Mouse (Mus musculus) hindbrain, embryonic 14.5 days (tissue): Measurements from ENCODE around the gene Men1. TPM values are rescaled to one million over a fixed set of nuclear protein-coding genes. Genes with fewer than 3 reads are reported as not detected.

Source experiments
- ATAC-seq: fragments of 200-750 bp; cut with Nextera tagmentation; 2 replicates; pipeline ENCODE4 v1.8.0; 2017; ENCODE audit warnings: moderate number of reproducible peaks, mild to moderate bottlenecking, moderate TSS enrichment, moderate library complexity; ENCODE audit not compliant: low FRiP score
- DNase-seq: peaks from one replicate; pipeline ENCODE4 v3.0.0-alpha.2; 2015; ENCODE audit warnings: low spot score
- H3K27ac ChIP-seq: fragments of 300-500 bp; sonication (generic); 2 replicates; pipeline ENCODE4 v1.5.1; 2014; ENCODE audit warnings: mild to moderate bottlenecking, moderate library complexity
- H3K27me3 ChIP-seq: fragments of 300-500 bp; sonication (generic); 2 replicates; pipeline ENCODE4 v1.6.1; 2014; ENCODE audit warnings: mild to moderate bottlenecking, low read length, mixed read lengths; ENCODE audit not compliant: control insufficient read depth, insufficient read depth
- H3K36me3 ChIP-seq: fragments of 300-500 bp; sonication (generic); replicated peaks from 2 replicates; pipeline ENCODE4 v1.6.1; 2014; ENCODE audit not compliant: control insufficient read depth, insufficient read depth
- H3K4me1 ChIP-seq: fragments of 300-500 bp; sonication (generic); replicated peaks from 2 replicates; pipeline ENCODE4 v1.6.1; 2014; ENCODE audit warnings: antibody characterized with exemption, low read length, mixed read lengths; ENCODE audit not compliant: control insufficient read depth, insufficient read depth
- H3K4me2 ChIP-seq: fragments of 300-500 bp; sonication (generic); replicated peaks from 2 replicates; pipeline ENCODE4 v1.6.1; 2014; ENCODE audit warnings: mild to moderate bottlenecking, moderate library complexity
- H3K4me3 ChIP-seq: fragments of 300-500 bp; sonication (generic); replicated peaks from 2 replicates; pipeline ENCODE4 v1.5.1; 2014; ENCODE audit warnings: mild to moderate bottlenecking, low read length
- H3K9ac ChIP-seq: fragments of 300-500 bp; sonication (generic); 2 replicates; pipeline ENCODE4 v1.6.1; 2014
- H3K9me3 ChIP-seq: fragments of 300-500 bp; sonication (generic); 2 replicates; pipeline ENCODE4 v1.6.1; 2016; ENCODE audit warnings: low read length; ENCODE audit not compliant: control insufficient read depth
- WGBS: fragments of 180-500 bp; shearing (Covaris S2); extraction: QIAGEN DNeasy Blood & Tissue Kit; methylation state at CpG from one replicate; pipeline ENCODE4 v1.1.7; 2014; 5-methylcytosine and 5-hydroxymethylcytosine counted together
- polyA plus RNA-seq: library from polyadenylated mRNA; unstranded; fragments of >200 nt; fragmentation: Nextera tagmentation; extraction: Ambion mirVana; gene quantifications from 2 replicates; pipeline ENCODE4 v1.2.1, GENCODE M21; 2014

Gene Men1
- polyA plus RNA-seq, 1 experiment from 2014 or later, result 46.7 TPM

DNA sequence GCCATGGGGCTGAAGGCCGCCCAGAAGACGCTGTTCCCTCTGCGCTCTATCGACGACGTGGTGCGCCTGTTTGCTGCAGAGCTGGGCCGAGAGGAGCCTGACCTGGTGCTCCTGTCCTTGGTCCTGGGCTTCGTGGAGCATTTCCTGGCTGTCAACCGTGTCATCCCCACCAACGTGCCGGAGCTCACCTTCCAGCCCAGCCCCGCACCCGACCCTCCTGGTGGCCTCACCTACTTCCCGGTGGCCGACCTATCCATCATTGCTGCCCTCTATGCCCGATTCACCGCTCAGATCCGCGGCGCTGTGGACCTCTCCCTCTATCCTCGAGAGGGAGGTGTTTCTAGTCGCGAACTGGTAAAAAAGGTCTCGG is 664 bp downstream of the Men1 start:
- WGBS, result under 1% methylated on average over 25 of the region's 25 CpGs

DNA sequence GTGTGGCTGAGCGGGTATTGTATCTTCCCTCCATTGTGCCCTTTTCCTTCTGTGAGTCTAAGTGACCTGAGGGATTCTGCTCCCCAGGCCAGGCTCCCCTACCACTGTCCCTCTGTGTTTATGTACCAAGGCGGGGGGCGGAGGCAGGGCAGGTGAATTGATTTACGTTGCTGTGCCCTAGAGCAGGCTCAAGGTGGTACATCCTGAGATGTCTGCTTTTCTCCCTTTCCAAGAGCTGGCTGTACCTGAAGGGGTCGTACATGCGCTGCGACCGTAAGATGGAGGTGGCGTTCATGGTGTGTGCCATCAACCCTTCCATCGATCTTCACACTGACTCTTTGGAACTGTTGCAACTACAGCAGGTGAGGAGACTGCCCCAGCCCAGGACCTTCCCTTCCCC is 2.1 kb downstream of the Men1 start:
- peaks cover 27% of the 10 kb centered on the region for H3K4me1 ChIP-seq
- H3K9ac ChIP-seq, result 0 out of 2 replicates have a peak overlapping the region, but pooled peaks have one; percentile 82
- ATAC-seq, result no peak
- no peak overlapping the region for H3K27ac ChIP-seq
- no peaks in the 10 kb centered on the region for H3K9me3 ChIP-seq
- peak overlapping the region; percentile 88 for H3K4me2 ChIP-seq
- no peaks in the 10 kb centered on the region for H3K27me3 ChIP-seq
- peaks cover 39% of the 10 kb centered on the region for H3K36me3 ChIP-seq
- no peak for DNase-seq
- 93% methylated on average over 10 of the region's 10 CpGs for WGBS
- peak overlapping the region; percentile 67 for H3K4me3 ChIP-seq

More for the DNA sequence above, 664 bp downstream of the Men1 start:
- H3K4me1 ChIP-seq, result peaks cover 20% of the 10 kb centered on the region
- H3K27me3 ChIP-seq, result no peaks in the 10 kb centered on the region
- peak overlapping the region; percentile 82 for H3K9ac ChIP-seq
- no peaks in the 10 kb centered on the region for H3K9me3 ChIP-seq
- 0 out of 2 replicates have a peak, but pooled peaks have one; percentile 1 for ATAC-seq
- DNase-seq, result no peak
- peak overlapping the region; percentile 67 for H3K4me3 ChIP-seq
- peak overlapping the region; percentile 72 for H3K27ac ChIP-seq
- H3K4me2 ChIP-seq, result peak overlapping the region; percentile 88
- peaks cover 38% of the 10 kb centered on the region for H3K36me3 ChIP-seq

DNA sequence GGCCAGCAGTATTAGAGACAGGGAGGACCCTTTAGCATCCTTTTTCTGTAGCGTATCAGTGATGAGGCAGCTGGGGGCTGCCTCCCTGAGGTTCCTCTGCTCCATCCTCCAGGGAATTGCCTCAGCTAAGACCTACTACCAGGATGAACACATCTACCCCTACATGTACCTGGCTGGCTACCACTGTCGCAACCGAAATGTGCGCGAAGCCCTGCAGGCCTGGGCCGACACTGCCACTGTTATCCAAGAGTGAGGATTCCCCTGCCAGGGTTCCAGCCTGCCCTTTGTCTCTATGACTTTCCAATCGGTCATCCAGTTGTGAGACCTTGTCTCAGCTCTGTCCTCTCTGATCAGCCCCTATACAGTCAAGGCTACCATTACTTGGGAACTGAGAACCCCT is 3.4 kb downstream of the Men1 start:
- Histone ChIP-seq H3K9ac (no peak overlapping the region), H3K27ac (no peak overlapping the region), H3K36me3 (peaks cover 48% of the 10 kb centered on the region), H3K4me1 (peaks cover 26% of the 10 kb centered on the region), H3K4me2 (no peak overlapping the region), H3K27me3 (no peaks in the 10 kb centered on the region), H3K4me3 (no peak overlapping the region), H3K9me3 (no peaks in the 10 kb centered on the region)
- ATAC-seq (no peak), DNase-seq (no peak)
- WGBS, result 98% methylated on average over 7 of the region's 7 CpGs

DNA sequence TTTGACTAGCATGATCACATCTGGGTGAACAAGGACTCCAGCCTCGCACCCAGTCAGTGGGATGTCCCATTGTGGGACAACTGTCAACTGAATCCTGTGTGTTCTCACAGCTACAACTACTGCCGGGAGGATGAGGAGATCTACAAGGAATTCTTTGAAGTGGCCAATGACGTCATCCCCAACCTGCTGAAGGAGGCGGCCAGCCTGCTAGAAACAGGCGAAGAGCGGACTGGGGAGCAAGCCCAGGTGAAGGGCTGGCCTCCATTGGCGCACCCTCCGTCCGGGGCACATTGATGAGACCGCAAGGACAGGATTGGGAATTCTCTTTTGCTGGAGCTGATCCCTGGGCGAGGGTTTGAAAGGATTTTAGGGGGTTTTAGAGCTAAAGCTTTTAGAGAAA is 3.9 kb downstream of the Men1 start:
- H3K36me3 ChIP-seq, result peaks cover 51% of the 10 kb centered on the region
- WGBS, result 93% methylated on average over 11 of the region's 11 CpGs
- H3K4me2 ChIP-seq, result no peak overlapping the region
- ATAC-seq (no peak), DNase-seq (no peak)
- H3K9me3 ChIP-seq, result no peaks in the 10 kb centered on the region
- no peak overlapping the region for H3K9ac ChIP-seq
- H3K4me3 ChIP-seq, result no peak overlapping the region
- no peaks in the 10 kb centered on the region for H3K27me3 ChIP-seq
- H3K4me1 ChIP-seq, result peaks cover 26% of the 10 kb centered on the region
- no peak overlapping the region for H3K27ac ChIP-seq

DNA sequence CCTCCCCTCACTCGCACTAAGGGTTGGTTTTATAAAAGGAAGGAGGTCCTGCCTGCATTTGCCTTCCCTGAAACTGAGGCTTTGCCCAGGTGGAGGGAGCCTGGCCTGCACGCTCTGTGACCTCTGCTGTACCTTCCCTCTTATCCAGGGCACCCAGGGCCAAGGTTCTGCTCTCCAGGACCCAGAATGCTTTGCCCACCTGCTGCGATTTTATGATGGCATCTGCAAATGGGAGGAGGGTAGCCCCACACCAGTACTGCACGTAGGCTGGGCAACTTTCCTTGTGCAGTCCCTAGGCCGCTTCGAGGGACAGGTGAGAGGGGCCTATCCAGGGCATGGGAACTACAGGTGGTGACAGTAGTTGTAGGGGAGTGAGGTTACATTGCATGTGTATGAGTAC is 4.4 kb downstream of the Men1 start:
- H3K27ac ChIP-seq, result no peak overlapping the region

DNA sequence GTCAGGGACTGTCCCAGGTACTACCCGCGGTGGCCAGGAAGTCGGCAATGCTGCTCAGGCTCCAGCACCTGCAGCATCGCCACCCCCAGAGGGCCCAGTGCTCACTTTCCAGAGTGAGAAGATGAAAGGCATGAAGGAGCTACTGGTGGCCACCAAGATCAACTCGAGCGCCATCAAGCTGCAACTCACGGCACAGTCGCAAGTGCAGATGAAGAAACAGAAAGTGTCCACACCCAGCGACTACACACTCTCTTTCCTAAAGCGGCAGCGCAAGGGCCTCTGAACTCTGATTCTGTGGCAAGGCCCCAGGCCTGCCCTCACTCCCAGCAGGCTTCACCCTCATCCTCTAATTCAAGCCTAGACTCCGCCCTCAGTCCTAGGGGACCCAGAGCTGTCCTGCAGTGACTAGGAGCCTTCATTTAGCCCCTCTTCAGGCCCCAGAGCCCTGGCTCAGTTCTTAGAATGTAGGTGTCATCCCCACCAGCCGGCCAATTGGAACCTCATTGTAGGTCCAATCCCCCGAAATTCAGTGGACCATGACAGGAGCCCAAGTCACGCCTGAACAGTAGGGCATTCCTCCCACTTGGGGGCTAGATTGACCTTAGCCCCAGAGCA is 5.2 kb downstream of the Men1 start:
- no peak for DNase-seq
- Histone ChIP-seq H3K4me1 (peaks cover 26% of the 10 kb centered on the region), H3K9ac (no peak overlapping the region), H3K27ac (no peak overlapping the region), H3K4me2 (peak overlapping the region; percentile 83), H3K9me3 (no peaks in the 10 kb centered on the region), H3K36me3 (peaks cover 64% of the 10 kb centered on the region), H3K4me3 (no peak overlapping the region), H3K27me3 (no peaks in the 10 kb centered on the region)
- 66% methylated on average over 15 of the region's 15 CpGs for WGBS
- no peak for ATAC-seq

More for the DNA sequence above, 4.4 kb downstream of the Men1 start:
- H3K4me2 ChIP-seq, result no peak overlapping the region
- H3K27me3 ChIP-seq, result no peaks in the 10 kb centered on the region
- WGBS, result 97% methylated on average over 6 of the region's 6 CpGs
- ATAC-seq, result no peak
- no peaks in the 10 kb centered on the region for H3K9me3 ChIP-seq
- H3K9ac ChIP-seq, result no peak overlapping the region
- peaks cover 26% of the 10 kb centered on the region for H3K4me1 ChIP-seq
- H3K36me3 ChIP-seq, result peaks cover 56% of the 10 kb centered on the region
- no peak overlapping the region for H3K4me3 ChIP-seq
- no peak for DNase-seq

DNA sequence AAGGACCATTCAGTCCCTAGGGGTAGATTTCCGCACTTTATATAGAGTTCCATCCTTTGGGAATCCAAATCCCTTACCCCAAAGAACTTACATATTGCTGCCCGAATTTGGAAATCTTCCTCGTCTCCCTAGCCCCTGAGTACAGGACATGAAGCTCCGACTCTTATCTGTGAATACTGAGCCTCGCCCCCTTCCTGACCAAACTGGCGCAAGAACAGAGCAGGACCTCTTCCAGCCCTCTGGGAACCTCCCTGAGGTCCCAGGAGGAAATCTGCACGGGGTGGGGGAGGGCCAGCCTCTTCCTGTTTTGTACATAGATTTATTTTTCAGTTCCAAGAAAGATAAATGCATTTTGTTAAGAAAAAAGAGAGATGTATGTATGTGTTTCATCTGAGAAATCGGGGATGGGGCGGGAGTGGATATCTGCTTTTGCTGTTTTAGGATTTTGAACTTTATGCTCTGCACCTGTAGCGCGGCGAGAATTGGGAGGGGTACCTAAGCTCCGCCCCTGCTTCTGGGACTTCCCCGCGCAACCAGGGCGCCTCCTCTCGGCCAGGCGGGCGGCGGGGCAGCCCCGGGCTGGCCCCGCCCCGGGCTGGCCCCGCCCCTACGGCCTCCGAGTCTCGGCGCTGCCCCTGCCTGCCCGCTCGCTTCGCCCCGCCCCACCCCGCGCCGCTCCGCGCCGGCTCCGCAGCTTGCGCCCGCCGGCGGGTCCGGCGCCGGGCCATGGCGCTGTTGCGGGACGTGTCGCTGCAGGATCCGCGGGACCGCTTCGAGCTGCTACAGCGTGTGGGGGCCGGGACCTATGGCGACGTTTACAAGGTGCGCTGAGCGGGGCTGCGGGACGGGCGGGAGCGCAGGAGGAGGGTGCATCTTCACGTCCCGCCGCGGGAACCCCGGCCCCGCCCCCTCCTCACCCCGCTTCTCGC is 6.0 kb downstream of the Men1 start, which contains the start of gene Map4k2:
Gene Map4k2 (plus strand): TSS at position 612 of the 929 bp plus-strand sequence.
- peaks cover 72% of the 10 kb centered on the region for H3K36me3 ChIP-seq
- peak within 1 kb of the TSS; percentile 55 for H3K4me3 ChIP-seq
- peak within 1 kb of the TSS; percentile 83 for H3K4me2 ChIP-seq
- peak within 1 kb of the TSS; percentile 62 for H3K9ac ChIP-seq
- peak; percentile 69 for ATAC-seq
- peak; percentile 69 for DNase-seq
- H3K27me3 ChIP-seq, result no peaks in the 10 kb centered on the region
- no peaks in the 10 kb centered on the region for H3K9me3 ChIP-seq
- WGBS, result 19% methylated on average over 26 of the region's 72 CpGs
- no peak within 1 kb of the TSS for H3K27ac ChIP-seq
- H3K4me1 ChIP-seq, result peaks cover 23% of the 10 kb centered on the region

DNA sequence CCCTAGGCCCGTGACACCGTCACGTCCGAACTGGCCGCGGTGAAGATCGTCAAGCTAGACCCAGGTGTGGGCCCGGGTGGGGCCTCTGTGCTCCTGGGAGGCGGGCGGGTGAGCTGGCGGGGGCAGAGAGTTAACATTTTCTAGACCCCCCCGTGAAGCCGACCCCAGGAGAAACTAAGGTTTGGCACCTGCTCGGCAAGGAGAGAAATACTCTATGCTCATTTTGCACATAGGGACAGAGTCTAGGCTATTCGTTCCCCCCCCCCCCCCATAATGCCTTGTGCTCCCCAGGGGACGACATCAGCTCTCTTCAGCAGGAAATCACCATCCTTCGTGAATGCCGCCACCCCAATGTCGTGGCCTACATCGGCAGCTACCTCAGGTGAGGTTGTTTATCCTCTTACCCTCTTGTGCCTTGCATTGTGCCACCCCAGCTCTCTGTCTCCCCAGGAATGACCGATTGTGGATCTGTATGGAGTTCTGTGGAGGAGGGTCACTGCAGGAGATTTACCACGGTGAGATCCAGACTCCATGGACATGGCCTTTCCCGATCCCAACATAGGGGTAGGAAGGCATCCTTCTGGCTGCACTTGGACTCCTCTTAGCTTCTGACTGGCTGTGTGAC is 6.8 kb downstream of the Men1 start:
- peaks cover 80% of the 10 kb centered on the region for H3K36me3 ChIP-seq
- no peak for ATAC-seq
- H3K4me2 ChIP-seq, result peak overlapping the region; percentile 83
- no peak overlapping the region for H3K27ac ChIP-seq
- no peaks in the 10 kb centered on the region for H3K9me3 ChIP-seq
- H3K27me3 ChIP-seq, result no peaks in the 10 kb centered on the region
- WGBS, result 12% methylated on average over 23 of the region's 23 CpGs
- peaks cover 15% of the 10 kb centered on the region for H3K4me1 ChIP-seq
- DNase-seq, result no peak
- peak overlapping the region; percentile 62 for H3K9ac ChIP-seq
- H3K4me3 ChIP-seq, result peak overlapping the region; percentile 55
